Mouse (Mus musculus) lung, adult 2 months (tissue): ENCODE measurements around the gene Dmrtc2.

ENCODE experiments used
- CTCF ChIP-seq: fragments of 200-500 bp; IDR thresholded peaks from 2 replicates; pipeline ENCODE4 v1.5.1; 2011; ENCODE audit warnings: mild to moderate bottlenecking, low read length, control low read depth; ENCODE audit not compliant: insufficient read depth
- POLR2A ChIP-seq: fragments of 200-500 bp; IDR thresholded peaks from 2 replicates; pipeline ENCODE4 v1.6.1; 2011; ENCODE audit warnings: low read depth, mild to moderate bottlenecking, control low read depth, low read length, borderline replicate concordance; ENCODE audit errors: extremely low read depth

GRCm38 (mm10) chr7:24912480-24912879 is 42.6 kb downstream of the Dmrtc2 start:
- no peak for TF ChIP-seq CTCF
- TF ChIP-seq POLR2A, result no peak
